8 mouse cellular contexts compared by ENCODE assay signal in genomic region chr9:119357331-119358057, GRCm38 (mm10). TPM values are rescaled to one million over a fixed set of nuclear protein-coding genes. Genes with fewer than 3 reads are reported as not detected.
DNase-seq lines count a peak whose midpoint lies in the region; ATAC-seq and TF ChIP-seq lines count a peak whose summit lies in the region.

Gene Xylb (plus strand): TSS chr9:119357381.

- peak; percentile 92 for DNase-seq in gastrocnemius, postnatal 10 days
- DNase-seq in induced T-regulatory cell, adult 2 months (ENCODE audit: low read depth): peak; percentile 83
- DNase-seq in left cerebral cortex, adult 9 months (ENCODE audit: low spot score in 2 of 2): peak; percentile 54 to 90
- peak; percentile 92 for DNase-seq in right cerebral cortex, postnatal 14 days
- DNase-seq in urinary bladder, postnatal 36 days (ENCODE audit: low spot score in 2 of 2): peak; percentile 86 to 93

- peak within 1 kb of the TSS; percentile 31 for H3K4me3 ChIP-seq in cortical plate, adult 2 months (ENCODE audit: insufficient read depth, low read length)

- H3K4me1 ChIP-seq in cortical plate, adult 2 months (ENCODE audit: control insufficient read depth, insufficient read depth, low read length): no peaks in the 10 kb centered on the region

- TF ChIP-seq POLR2A in cortical plate, adult 2 months (IDR thresholded peaks at IDR 0.05; ENCODE audit: extremely low read depth, insufficient read depth, low read length): 0 out of 2 replicates have a peak, but pooled peaks have one; percentile 48

- peak; percentile 67 for TF ChIP-seq CTCF in cortical plate, adult 2 months (IDR thresholded peaks at IDR 0.05; ENCODE audit: extremely low read depth, insufficient read depth, low read length)

- H3K27ac ChIP-seq in cortical plate, adult 2 months (ENCODE audit: insufficient read depth, low read length): no peak within 1 kb of the TSS

- ATAC-seq in activated CD4-positive, CD25-positive, alpha-beta regulatory T cell, adult 4 months: peak; percentile 44
- peak; percentile 99 for ATAC-seq in megakaryocyte progenitor cell, adult 5-6 weeks (replicated peaks; ENCODE audit: poor library complexity)

RNA-seq across cellular contexts. Expression of gene Xylb, which starts in this region (rescaled TPM):
- under 1 TPM; 0.36 TPM for polyA plus RNA-seq in activated CD4-positive, CD25-positive, alpha-beta regulatory T cell, adult 4 months (2017; shearing (Covaris generic))
- polyA plus RNA-seq in cortical plate, adult 2 months (2012; rRNA removed): 7.8 and 8.2 TPM in 2 replicates
- under 1 TPM; 0.47 to 0.88 TPM for total RNA-seq in gastrocnemius, postnatal 10 days (2021)
- total RNA-seq in megakaryocyte progenitor cell, adult 5-6 weeks (2015): 3.6 and 3.8 TPM in 2 replicates
- 2.2 and 5.2 TPM in 2 replicates for total RNA-seq in megakaryocyte progenitor cell, adult 5-6 weeks (2017)

Comparison
In these comparisons a context has a peak if more than half of its experiments do, and no peak if none do; other contexts are left out.
1. Peak in ATAC-seq in activated CD4-positive, CD25-positive, alpha-beta regulatory T cell, adult 4 months; RNA of the gene not detected or under 1 TPM.
2. Peak in DNase-seq in gastrocnemius, postnatal 10 days; RNA of the gene not detected or under 1 TPM.